Mouse (Mus musculus): ENCODE results near the gene Vegfa.
"Not testable (repeated sequence)": the region's sequence is repeated elsewhere in the genome, so short reads cannot be mapped to it uniquely, and the experiment has no call there.

Gene Vegfa

DNA sequence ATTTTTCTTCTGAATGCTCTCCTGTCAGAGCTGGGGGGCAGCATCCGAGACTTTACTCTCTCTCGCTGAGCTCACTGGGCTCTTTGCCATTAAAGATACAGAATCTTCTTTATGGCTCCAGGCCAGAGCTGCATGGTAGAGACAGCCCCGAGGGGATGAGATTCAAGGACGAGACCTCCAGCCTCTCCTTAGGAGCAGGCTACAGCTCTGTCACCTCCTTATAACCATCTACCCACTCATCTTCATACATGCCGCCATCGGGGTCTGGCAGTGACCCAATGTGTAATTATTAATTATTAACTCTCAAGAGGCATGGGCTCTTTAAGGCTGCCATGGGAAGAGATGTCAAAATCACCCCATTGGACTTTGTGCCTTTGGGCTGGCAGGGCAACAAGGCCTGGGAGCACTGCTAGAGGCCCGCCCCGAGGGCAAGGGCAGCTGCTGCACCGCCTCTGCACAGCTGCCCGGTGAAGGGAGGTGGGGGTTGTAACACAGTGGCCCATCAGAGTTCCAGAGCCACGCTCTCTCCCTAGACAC, 37.8 kb downstream of the Vegfa start:
- DNase-seq = peak; percentile 78

DNA sequence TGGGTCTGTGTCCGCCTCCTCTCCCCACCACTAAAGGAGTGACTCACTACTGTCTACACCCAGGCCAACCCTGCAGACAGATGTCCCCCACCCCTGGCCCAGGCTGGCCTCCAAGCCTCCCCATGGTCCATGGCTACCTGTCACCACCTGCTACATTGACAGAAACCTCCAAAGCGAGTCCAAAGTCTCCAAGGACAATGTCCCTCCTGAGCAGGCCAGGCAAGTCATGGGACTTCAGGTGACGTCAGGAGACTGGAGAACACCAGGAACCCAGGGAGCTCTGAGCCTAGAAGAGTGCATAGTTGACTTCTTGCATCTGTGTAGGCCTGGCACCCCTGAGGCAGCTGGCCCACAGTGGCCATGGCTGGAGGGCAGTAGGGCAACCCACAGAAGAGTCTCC, 45.3 kb downstream of the Vegfa start:
- DNase-seq = no peak

DNA sequence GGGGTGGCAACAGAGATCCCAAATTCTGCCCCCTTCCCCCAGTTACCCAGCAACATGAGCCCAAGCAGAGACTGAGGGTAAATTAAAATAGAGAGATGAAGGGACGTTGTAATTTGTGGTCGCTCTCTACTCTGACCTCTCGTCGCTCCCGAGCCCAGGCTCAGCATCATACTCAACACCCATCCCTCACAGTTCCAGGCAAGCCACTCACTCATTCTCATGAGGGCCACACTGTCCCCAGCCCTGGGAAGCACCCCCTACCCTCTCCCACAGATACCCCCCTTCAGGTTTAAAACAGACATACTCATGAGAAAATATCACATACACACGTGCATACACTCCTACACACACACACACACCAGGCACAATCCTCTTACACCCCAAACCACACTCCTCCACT, 45.8 kb downstream of the Vegfa start:
- DNase-seq = no peak

DNA sequence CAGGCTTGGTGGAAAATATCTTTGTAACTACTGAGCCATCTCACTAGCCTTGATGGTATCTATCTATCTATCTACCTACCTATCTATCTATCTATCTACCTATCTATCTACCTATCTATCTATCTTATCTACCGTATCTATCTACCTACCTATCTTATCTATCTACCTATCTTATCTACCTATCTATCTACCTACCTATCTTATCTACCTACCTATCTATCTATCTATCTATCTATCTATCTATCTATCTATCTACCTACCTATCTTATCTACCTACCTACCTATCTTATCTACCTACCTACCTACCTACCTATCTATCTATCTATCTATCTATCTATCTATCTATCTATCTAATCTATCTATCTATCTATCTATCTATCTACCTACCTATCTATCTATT, 49.0 kb downstream of the Vegfa start:
- DNase-seq = not testable (repeated sequence)

DNA sequence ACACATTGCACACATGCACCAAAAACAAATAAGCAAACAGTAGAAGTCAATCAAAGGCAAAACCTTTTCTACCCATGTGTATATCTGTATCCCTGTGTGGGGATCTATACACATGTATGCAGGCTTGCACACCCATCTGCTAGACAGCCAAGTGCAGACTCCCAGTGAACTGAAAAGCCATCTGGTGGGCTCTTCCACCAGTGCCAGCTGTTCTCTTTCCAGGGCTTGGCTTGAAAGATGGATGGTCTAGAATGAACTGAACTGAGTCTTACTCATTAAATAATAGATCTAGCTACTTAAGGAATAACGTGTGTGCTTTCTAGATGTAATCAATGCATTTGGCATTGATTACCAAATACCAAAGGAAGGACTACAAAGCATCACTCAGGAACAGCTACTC, 50.3 kb downstream of the Vegfa start:
- no peak for DNase-seq

DNA sequence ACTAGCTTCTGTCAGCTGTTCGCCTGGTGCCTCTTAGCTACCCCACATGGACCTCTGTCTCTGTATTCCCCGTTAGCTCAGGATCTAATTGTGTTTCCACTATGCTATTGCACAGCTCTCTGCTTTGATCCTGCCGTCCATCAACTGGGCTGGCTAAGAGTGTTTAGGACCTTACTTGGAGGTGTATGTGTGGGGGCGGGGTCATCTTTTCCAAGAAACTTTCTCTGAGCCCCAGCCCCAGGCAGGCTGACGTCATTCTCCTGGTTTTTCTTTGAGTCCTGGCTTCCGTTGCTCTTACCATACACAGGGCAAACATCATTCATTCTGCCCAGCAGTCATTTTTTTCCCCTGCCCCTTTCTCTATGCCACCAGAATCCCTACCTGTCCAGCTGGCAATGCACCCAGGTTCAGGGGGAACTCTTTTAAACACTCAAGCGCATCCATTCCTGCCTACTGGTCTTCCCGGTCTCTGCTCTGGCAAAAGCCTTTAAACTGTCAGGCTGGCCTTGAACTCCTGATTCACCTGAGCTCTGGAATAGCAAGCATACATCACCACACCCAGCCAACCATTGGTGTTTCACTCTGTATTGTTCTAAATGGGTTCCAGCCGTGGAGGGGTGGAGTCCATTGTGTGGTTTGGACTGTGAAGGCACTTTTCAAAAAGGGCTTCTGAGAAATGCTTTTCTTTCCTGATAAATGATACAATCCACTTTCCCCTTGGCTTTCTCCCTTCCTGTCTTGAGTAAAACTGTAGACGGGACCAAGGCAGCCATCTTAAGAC, 53.0 kb downstream of the Vegfa start:
- DNase-seq = no peak

DNA sequence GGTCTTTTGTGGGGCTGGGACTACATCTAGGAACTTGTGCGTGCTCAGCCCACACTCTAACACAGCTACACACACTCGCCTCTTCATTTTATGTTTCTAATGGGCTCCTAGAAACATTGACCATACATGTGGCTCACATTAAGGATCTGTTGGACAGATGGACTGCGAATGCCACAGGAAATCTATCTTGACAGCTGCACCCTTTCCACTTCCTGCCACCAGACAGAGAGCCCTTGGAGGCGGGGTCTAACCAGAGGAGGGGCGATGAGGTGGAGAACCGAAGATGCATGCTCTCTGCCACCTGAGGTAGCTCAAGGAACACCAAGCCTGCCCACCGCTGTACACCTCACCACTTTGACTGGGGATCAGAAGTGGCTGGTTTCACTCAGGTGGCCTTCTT, 57.7 kb downstream of the Vegfa start:
- DNase-seq = no peak

DNA sequence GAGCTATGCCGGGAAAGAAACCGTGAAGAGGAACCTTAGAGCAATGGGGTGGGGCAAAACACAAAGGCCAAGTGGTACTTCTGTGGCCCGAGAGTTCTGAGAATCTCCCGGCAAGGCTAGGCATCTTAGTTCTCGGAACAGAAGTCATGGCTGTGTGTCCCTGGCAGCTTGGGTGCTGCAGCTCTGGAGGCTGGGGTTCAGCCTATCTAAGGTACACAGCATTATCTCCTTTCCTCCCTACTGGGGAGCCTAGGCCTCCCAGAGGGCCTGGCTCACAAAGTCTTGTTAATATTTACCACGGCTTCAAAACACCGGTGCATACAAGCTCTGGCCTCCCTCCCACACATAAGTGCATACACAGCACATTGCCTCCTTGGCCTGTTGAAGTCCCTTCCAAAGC, 59.0 kb downstream of the Vegfa start:
- peak; percentile 75 for DNase-seq

DNA sequence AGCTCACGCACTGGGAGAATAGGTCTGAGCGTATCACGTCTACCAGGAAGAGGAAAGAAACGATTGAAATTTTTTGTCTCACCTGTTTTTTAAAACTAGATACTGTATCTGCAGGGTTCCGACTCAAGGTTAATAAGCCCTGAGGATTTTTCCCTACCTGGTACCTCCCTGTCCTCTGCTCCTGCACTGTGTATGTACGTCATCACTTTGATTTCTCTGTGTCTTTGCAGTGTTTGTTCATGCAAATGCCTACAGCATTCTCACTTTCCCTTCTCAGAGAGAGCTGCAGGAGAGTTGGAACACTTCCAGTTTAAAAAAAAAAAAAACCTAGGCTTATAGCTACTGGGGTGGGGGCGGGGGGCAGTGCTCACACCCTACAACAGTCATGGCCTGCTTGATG, 59.8 kb downstream of the Vegfa start:
- no peak for DNase-seq

DNA sequence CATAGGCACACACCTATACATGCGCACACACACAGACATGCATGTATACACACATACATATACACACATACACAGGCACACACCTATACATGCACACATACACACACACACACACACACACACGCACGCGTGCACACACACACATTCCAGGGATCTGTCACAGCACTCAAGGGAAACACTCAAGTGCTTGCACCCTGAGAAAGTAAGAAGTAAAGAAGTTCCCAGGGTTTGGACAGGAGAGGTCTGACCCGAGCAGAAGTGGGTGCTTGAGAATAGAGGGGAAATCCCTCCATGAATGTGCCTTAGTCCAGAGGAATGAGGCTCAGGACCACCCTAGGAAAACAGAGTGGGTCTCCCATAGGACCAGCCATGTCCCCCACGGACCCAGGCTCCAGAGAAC, 60.4 kb downstream of the Vegfa start:
- DNase-seq = no peak

DNA sequence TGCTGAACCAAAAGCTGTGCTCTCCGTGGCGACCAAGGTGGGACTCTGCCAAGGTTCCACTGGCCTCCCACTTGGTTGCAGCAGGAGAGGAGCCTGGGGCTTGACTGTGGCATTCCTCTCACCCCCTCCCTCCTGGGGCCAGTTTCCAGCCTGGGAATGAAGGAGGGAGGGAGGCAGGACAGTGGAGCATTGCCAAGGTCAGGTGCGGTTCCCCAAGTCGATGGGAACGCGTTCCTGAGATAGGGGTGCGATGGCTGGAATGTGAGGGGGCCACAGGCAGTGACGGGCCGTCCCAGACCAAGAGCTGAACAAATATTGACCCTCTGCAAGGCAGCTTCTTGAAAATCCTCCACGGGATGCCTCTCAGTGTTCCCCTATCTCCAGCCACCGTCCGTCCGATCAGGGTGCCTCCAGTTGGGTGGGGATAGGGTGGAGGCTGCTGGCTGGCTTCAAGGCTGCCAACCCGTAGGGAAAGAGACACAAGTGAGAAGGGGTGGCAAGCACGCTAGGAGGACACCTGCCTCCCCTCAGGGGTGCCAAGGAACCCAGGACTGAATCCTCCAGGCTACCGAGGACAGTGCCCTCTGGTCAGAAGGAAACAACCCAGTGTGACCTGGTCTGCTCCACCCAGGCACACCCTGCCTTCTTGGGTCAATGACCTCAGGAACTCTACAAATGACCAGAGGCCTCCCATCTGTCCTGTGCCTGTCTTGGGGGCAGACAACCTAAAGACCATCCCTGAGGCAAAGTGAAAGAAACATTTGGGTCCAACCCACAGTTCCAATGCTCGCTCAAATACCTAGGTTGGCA, 61.2 kb downstream of the Vegfa start:
- no peak for DNase-seq

DNA sequence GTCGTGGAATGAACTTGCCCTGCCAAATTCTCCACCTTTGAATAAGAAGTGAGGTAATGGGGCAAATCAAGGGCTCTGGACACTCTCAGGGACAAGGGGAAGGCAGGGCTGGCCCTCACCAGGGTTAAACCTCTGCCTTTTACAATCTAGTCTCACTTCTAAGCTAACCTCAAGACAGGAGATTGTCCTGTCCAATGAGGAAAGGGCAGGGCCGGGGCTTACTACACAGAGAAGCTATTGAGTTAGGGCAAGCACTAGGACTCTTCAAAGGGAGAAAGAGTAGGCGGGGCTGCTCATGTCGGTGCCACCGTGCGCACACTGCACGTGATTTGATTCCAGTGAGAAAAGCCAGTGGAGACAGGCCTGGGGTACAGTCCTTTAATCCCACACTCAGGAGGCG, 62.6 kb downstream of the Vegfa start:
- no peak for DNase-seq

DNA sequence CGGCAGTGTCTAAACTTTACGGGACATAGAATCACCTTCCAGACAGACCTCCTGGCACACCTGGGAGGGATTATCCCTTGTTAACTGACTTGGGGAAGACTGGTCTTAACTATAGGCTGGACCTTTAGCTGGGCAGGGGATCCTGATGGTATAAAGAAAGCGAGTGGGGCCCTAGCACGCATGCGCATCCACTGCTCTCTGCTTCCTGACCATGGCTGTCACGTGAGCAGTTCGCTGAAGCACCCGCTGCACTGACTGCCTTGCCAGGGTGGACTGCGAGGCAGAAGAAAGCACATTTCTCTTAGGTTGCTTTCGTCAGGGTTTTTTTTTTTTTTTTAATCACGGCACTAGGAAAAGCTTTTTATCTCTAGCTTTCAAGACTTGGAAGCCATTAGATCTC, 63.8 kb downstream of the Vegfa start:
- no peak for DNase-seq

Data from kidney, adult 18-20 months (tissue).